Mouse (Mus musculus) liver, embryonic 14.5 days (tissue): ENCODE measurements around the gene Cyth3.
A peak's percentile ranks its signal among the peaks of the same experiment; 100 is the strongest.

Experiments used
- CTCF ChIP-seq: IDR thresholded peaks from 2 replicates; pipeline ENCODE4 v1.5.1; 2016; ENCODE audit warnings: antibody characterized with exemption, low read depth, control low read depth
- EP300 ChIP-seq: IDR thresholded peaks from 2 replicates; pipeline ENCODE4 v1.6.1; 2016; ENCODE audit warnings: antibody characterized with exemption, low read depth

- peak; percentile 52 for TF ChIP-seq CTCF
- no peak for TF ChIP-seq EP300
These were observed 74.1 kb downstream of the Cyth3 start for GRCm38 (mm10) chr5:143696323-143696722.
